Mouse (Mus musculus) MEL (cell line): ENCODE measurements at regions not wholly inside any gene's neighbourhood (a gene's known extent, or its start where the extent isn't known, plus 50 kb on each side); places are given as distances from the start of the nearest gene placed in this dataset.

ENCODE experiments used
- DNase-seq: peaks from one replicate; pipeline ENCODE4 v3.0.0; 2011; ENCODE audit warnings: low read depth, low spot score
- H3K27ac ChIP-seq: 2 replicates; pipeline ENCODE4 v1.5.1; 2012; ENCODE audit warnings: low read depth, mild to moderate bottlenecking, control low read depth, low read length, moderate library complexity; ENCODE audit not compliant: control insufficient read depth
- H3K27me3 ChIP-seq, 2 experiments: fragments of 150-350 bp in 1 of 2; sonication (generic) in 1 of 2; 2 replicates each; pipeline ENCODE4 v1.6.1; 2012; ENCODE audit warnings: low read length in 2 of 2, mild to moderate bottlenecking in 2 of 2, improper control_type of control experiment in 1 of 2, moderate library complexity in 1 of 2; ENCODE audit not compliant: insufficient read depth in 2 of 2, control insufficient read depth in 1 of 2
- H3K36me3 ChIP-seq, 2 experiments: 2 replicates each; pipeline ENCODE4 v1.6.1; 2012 to 2014; ENCODE audit warnings: low read length in 2 of 2, improper control_type of control experiment in 1 of 2, inconsistent platforms in 1 of 2, mild to moderate bottlenecking in 1 of 2; ENCODE audit not compliant: insufficient read depth in 2 of 2, control insufficient read depth in 1 of 2
- H3K4me1 ChIP-seq, 2 experiments: fragments of 150-350 bp in 1 of 2; sonication (generic) in 1 of 2; 2 replicates each; pipeline ENCODE4 v1.6.1; 2012; ENCODE audit warnings: low read length in 2 of 2, improper control_type of control experiment in 1 of 2, mild to moderate bottlenecking in 1 of 2; ENCODE audit not compliant: insufficient read depth in 2 of 2, control insufficient read depth in 1 of 2
- H3K4me3 ChIP-seq, 2 experiments: fragments of 150-350 bp in 1 of 2; sonication (generic) in 1 of 2; 2 replicates each; pipeline ENCODE4 v1.5.1; 2012; ENCODE audit warnings: low read depth in 2 of 2, low read length in 2 of 2, mild to moderate bottlenecking in 2 of 2, moderate library complexity in 2 of 2, control low read depth in 1 of 2, improper control_type of control experiment in 1 of 2; ENCODE audit not compliant: control insufficient read depth in 1 of 2, insufficient read depth in 1 of 2
- H3K79me2 ChIP-seq: 2 replicates; pipeline ENCODE4 v1.6.1; 2012; ENCODE audit warnings: mild to moderate bottlenecking, low read length, moderate library complexity; ENCODE audit not compliant: control insufficient read depth, poor library complexity, insufficient read depth
- H3K9ac ChIP-seq: 2 replicates; pipeline ENCODE4 v1.6.1; 2012; ENCODE audit warnings: low read depth, mild to moderate bottlenecking, control low read depth, low read length, moderate library complexity; ENCODE audit not compliant: control insufficient read depth, poor library complexity, severe bottlenecking
- H3K9me3 ChIP-seq: fragments of 150-350 bp; sonication (generic); replicated peaks from 2 replicates; pipeline ENCODE4 v1.6.1; 2012; ENCODE audit warnings: mild to moderate bottlenecking, low read length, improper control_type of control experiment, moderate library complexity; ENCODE audit not compliant: insufficient read depth
- CTCF ChIP-seq, 3 experiments: IDR thresholded peaks in 2 of 3; conservative IDR thresholded peaks in 1 of 3; 2 replicates each; pipeline ENCODE4 v1.5.1; 2011 to 2012; ENCODE audit warnings: low read length in 3 of 3, low read depth in 2 of 3, mild to moderate bottlenecking in 2 of 3, improper control_type of control experiment in 1 of 3, inconsistent platforms in 1 of 3, mixed read lengths in 1 of 3, moderate library complexity in 1 of 3; ENCODE audit not compliant: control insufficient read depth in 1 of 3, insufficient read depth in 1 of 3, poor library complexity in 1 of 3, severe bottlenecking in 1 of 3
- ELF1 ChIP-seq: IDR thresholded peaks from 2 replicates; pipeline ENCODE4 v1.6.1; 2014; ENCODE audit warnings: low read depth, mild to moderate bottlenecking, inconsistent platforms, low read length, improper control_type of control experiment, moderate library complexity
- MAFK ChIP-seq: IDR thresholded peaks from 2 replicates; pipeline ENCODE4 v1.6.1; 2011; ENCODE audit warnings: low read depth, mild to moderate bottlenecking, low read length, improper control_type of control experiment, borderline replicate concordance
- MEF2A ChIP-seq: IDR thresholded peaks from 2 replicates; pipeline ENCODE4 v1.6.1; 2014; ENCODE audit warnings: low read depth, mild to moderate bottlenecking, inconsistent platforms, low read length, improper control_type of control experiment; ENCODE audit not compliant: poor library complexity, insufficient replicate concordance, severe bottlenecking; ENCODE audit errors: extremely low read depth
- MXI1 ChIP-seq: IDR thresholded peaks from 2 replicates; pipeline ENCODE4 v1.6.1; 2011; ENCODE audit warnings: mild to moderate bottlenecking, low read depth, low read length, improper control_type of control experiment
- MYB ChIP-seq: IDR thresholded peaks from 2 replicates; pipeline ENCODE4 v1.6.1; 2011; ENCODE audit warnings: mild to moderate bottlenecking, low read depth, low read length, improper control_type of control experiment
- MYC ChIP-seq: IDR thresholded peaks from 2 replicates; pipeline ENCODE4 v1.6.1; 2011; ENCODE audit warnings: low read depth, mild to moderate bottlenecking, low read length, improper control_type of control experiment, moderate library complexity
- NELFE ChIP-seq: IDR thresholded peaks from 2 replicates; pipeline ENCODE4 v1.6.1; 2011; ENCODE audit warnings: low read depth, low read length, improper control_type of control experiment
- RAD21 ChIP-seq: IDR thresholded peaks from 2 replicates; pipeline ENCODE4 v1.6.1; 2011; ENCODE audit warnings: mild to moderate bottlenecking, low read depth, low read length, improper control_type of control experiment
- TAL1 ChIP-seq: IDR thresholded peaks from 2 replicates; pipeline ENCODE4 v1.6.1; 2012; ENCODE audit warnings: mild to moderate bottlenecking, inconsistent platforms, low read length, moderate library complexity, mixed read lengths
- TBP ChIP-seq: IDR thresholded peaks from 2 replicates; pipeline ENCODE4 v1.8.0; 2011; ENCODE audit warnings: low read depth, low read length, improper control_type of control experiment
- TCF12 ChIP-seq: IDR thresholded peaks from 2 replicates; pipeline ENCODE4 v1.6.1; 2014; ENCODE audit warnings: low read depth, mild to moderate bottlenecking, inconsistent platforms, low read length, improper control_type of control experiment, moderate library complexity
- UBTF ChIP-seq: IDR thresholded peaks from 2 replicates; pipeline ENCODE4 v1.6.1; 2012; ENCODE audit warnings: low read depth, mild to moderate bottlenecking, inconsistent platforms, low read length, improper control_type of control experiment, moderate library complexity, borderline replicate concordance; ENCODE audit not compliant: insufficient read depth
- USF2 ChIP-seq, 2 experiments: IDR thresholded peaks; 2 replicates each; pipeline ENCODE4 v1.6.1; 2011 to 2012; ENCODE audit warnings: improper control_type of control experiment in 2 of 2, low read length in 2 of 2, borderline replicate concordance in 1 of 2, inconsistent platforms in 1 of 2, low read depth in 1 of 2, mild to moderate bottlenecking in 1 of 2; ENCODE audit not compliant: insufficient read depth in 1 of 2

DNA sequence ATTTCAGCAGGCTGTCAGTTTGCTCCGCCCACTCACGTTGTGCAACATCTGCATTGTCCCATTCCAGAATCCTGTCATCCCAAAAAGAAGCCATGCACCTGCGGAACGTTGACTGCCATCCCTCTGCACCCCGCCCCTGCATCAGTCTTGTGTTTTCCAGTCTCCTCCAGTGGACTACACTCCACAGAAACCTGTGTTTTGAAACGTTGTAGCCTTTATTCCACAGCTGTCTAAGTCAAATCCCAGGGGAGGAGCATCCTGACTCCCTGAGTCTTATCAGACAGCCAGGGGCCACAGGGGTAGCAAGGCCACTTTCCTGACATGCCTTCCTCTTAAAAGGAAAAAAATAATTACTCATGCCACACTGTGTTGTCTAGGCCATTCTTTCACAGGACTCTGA lies 251.5 kb upstream of the Dio3 start:
- no peaks in the 10 kb centered on the region for H3K36me3 ChIP-seq
- TF ChIP-seq MXI1 (no peak), RAD21 (no peak), TCF12 (no peak), CTCF (IDR thresholded peaks at IDR 0.05 in 2 of 3, conservative IDR thresholded peaks at IDR 0.05 in 1 of 3; ENCODE audit: control insufficient read depth in 1 of 3, insufficient read depth in 1 of 3, low read depth in 2 of 3, low read length in 3 of 3, poor library complexity in 1 of 3, severe bottlenecking in 1 of 3) (no peak), TBP (no peak), MAFK (no peak), USF2 (IDR thresholded peaks at IDR 0.05; ENCODE audit: borderline replicate concordance in 1 of 2, insufficient read depth in 1 of 2, low read depth in 1 of 2, low read length in 2 of 2) (no peak), TAL1 (no peak), NELFE (no peak), UBTF (no peak)
- no peak overlapping the region for H3K27ac ChIP-seq
- no peaks in the 10 kb centered on the region for H3K79me2 ChIP-seq
- H3K4me1 ChIP-seq, result no peaks in the 10 kb centered on the region
- no peaks in the 10 kb centered on the region for H3K27me3 ChIP-seq
- no peak for DNase-seq
- no peaks in the 10 kb centered on the region for H3K9me3 ChIP-seq
- H3K4me3 ChIP-seq, result no peak overlapping the region
- H3K9ac ChIP-seq, result no peak overlapping the region

DNA sequence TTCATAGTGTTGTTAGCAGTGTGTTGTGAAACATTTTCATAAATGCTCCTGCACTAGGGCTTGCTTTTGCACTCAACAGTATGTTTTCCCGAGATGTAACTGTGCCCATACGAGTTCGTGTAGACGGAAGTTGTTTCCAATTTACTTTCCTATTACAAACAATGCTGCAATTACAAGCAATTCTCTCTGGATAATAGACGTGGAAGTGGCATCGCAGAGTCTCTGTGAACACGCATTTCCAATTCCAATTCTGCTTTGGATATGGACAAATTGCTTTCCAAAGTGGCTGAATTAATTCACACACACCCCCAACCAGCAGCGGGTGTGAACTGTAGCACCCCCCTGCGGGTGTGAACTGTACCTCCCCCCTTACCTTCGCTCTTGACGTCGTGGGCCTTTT lies 250.9 kb upstream of the Dio3 start:
- Histone ChIP-seq H3K36me3 (no peaks in the 10 kb centered on the region), H3K9ac (no peak overlapping the region), H3K27me3 (no peaks in the 10 kb centered on the region), H3K9me3 (no peaks in the 10 kb centered on the region), H3K79me2 (no peaks in the 10 kb centered on the region), H3K27ac (no peak overlapping the region), H3K4me3 (no peak overlapping the region), H3K4me1 (no peaks in the 10 kb centered on the region)
- TF ChIP-seq MYC (no peak), TBP (no peak), MEF2A (no peak), CTCF (IDR thresholded peaks at IDR 0.05 in 2 of 3, conservative IDR thresholded peaks at IDR 0.05 in 1 of 3; ENCODE audit: control insufficient read depth in 1 of 3, insufficient read depth in 1 of 3, low read depth in 2 of 3, low read length in 3 of 3, poor library complexity in 1 of 3, severe bottlenecking in 1 of 3) (no peak)
- no peak for DNase-seq

DNA sequence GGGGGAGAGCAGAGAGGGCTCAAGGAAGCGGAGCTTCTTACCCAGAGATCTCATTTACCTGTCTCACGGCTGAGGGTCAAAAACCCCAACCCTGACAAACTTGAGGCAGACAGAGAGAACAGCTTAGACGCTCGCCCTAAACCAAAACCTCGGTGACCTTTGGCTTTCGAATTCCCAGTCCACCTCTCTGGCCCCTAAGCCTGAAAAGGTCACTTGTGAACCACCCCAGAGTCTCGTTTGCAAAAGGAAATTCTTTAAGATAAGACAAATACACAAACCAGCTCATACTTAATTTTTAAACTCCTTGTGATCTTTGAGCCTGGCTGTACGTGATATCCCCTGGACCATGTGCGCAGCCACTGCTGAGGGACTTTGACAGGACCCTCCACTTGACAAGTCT lies 250.2 kb upstream of the Dio3 start:
- Histone ChIP-seq H3K4me3 (no peak overlapping the region), H3K27me3 (no peaks in the 10 kb centered on the region), H3K9me3 (no peaks in the 10 kb centered on the region), H3K4me1 (no peaks in the 10 kb centered on the region), H3K9ac (no peak overlapping the region), H3K79me2 (no peaks in the 10 kb centered on the region), H3K36me3 (no peaks in the 10 kb centered on the region), H3K27ac (no peak overlapping the region)
- no peak for DNase-seq
- TF ChIP-seq CTCF (IDR thresholded peaks at IDR 0.05 in 2 of 3, conservative IDR thresholded peaks at IDR 0.05 in 1 of 3; ENCODE audit: control insufficient read depth in 1 of 3, insufficient read depth in 1 of 3, low read depth in 2 of 3, low read length in 3 of 3, poor library complexity in 1 of 3, severe bottlenecking in 1 of 3), result no peak
- no peak for TF ChIP-seq ELF1
- no peak for TF ChIP-seq MYB
